Mouse (Mus musculus): ENCODE results near the gene Ltbp1. TPM values are rescaled to one million over a fixed set of nuclear protein-coding genes. Genes with fewer than 3 reads are reported as not detected.
A peak's percentile ranks its signal among the peaks of the same experiment; 100 is the strongest.

The Ltbp1 gene
- polyA plus RNA-seq, 1 experiment from 2014 or later: 30.2 TPM

DNA sequence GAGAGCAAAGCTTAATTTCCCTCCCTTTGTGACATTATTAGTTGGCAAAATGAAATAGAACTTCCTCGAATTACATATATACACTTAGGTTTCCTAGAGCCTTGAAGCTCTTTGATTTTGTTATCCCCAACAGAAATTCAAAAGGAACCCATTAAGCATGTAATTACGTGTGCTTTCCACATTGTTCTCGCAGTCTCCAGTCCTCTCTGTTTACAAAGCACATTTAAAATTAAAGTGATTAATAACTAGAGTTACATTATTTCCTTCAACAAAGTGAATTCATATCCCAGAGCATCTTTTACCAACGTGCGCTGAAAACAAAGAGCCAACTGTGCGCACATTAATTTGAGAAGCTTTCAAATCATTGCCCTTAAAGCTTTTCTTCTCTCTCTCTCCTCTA, 249.5 kb downstream of the Ltbp1 start:
- no peaks in the 10 kb centered on the region for H3K27me3 ChIP-seq (ENCODE audit: insufficient read depth, low read length)
- no peak for ATAC-seq (replicated peaks; ENCODE audit: low FRiP score, low read depth)

DNA sequence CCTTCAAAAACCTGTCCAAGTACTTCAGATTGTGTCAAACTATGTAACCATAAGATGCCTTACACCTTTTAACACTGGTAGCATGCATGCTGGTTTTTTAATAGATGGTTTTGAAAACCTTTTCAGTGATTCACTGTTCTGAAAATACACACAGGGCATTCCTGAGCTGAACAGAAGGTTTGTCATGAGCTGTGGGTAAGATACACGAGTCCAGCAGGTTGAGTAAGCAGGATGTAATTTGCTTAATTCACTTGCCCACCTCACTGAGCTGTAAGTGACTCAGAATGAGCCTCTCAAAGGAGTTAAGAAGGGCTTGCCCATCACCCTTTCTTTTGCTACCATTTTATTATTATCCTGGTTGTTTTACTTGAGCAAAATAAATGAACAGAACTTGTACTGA, 250.6 kb downstream of the Ltbp1 start:
- H3K27me3 ChIP-seq (ENCODE audit: insufficient read depth, low read length): no peaks in the 10 kb centered on the region
- DNase-seq (ENCODE audit: low spot score) (no peak), ATAC-seq (replicated peaks; ENCODE audit: low FRiP score, low read depth) (no peak)
- H3K27ac ChIP-seq: no peak overlapping the region
- no peak overlapping the region for H3K9ac ChIP-seq (ENCODE audit: low read depth, low read length)
- no peak overlapping the region for H3K4me3 ChIP-seq (replicated peaks; ENCODE audit: low read depth, low read length)
- H3K36me3 ChIP-seq (ENCODE audit: insufficient read depth, low read length): no peaks in the 10 kb centered on the region
- no peaks in the 10 kb centered on the region for H3K9me3 ChIP-seq (replicated peaks; ENCODE audit: low read length)
- 37% methylated on average over 1 of the region's 1 CpGs for WGBS
- no peak overlapping the region for H3K4me2 ChIP-seq (ENCODE audit: low read length)
- no peak for TF ChIP-seq CTCF (IDR thresholded peaks at IDR 0.05; ENCODE audit: low read depth)
- H3K4me1 ChIP-seq (replicated peaks; ENCODE audit: insufficient read depth, low read length): no peaks in the 10 kb centered on the region

More for the DNA sequence above, 249.5 kb downstream of the Ltbp1 start:
- 82% methylated on average over 6 of the region's 6 CpGs for WGBS
- no peak overlapping the region for H3K27ac ChIP-seq
- DNase-seq (ENCODE audit: low spot score): no peak
- no peak overlapping the region for H3K4me3 ChIP-seq (replicated peaks; ENCODE audit: low read depth, low read length)
- TF ChIP-seq CTCF (IDR thresholded peaks at IDR 0.05; ENCODE audit: low read depth): no peak
- no peak overlapping the region for H3K4me2 ChIP-seq (ENCODE audit: low read length)
- H3K9me3 ChIP-seq (replicated peaks; ENCODE audit: low read length): no peaks in the 10 kb centered on the region
- H3K9ac ChIP-seq (ENCODE audit: low read depth, low read length): no peak overlapping the region
- no peaks in the 10 kb centered on the region for H3K36me3 ChIP-seq (ENCODE audit: insufficient read depth, low read length)
- no peaks in the 10 kb centered on the region for H3K4me1 ChIP-seq (replicated peaks; ENCODE audit: insufficient read depth, low read length)

DNA sequence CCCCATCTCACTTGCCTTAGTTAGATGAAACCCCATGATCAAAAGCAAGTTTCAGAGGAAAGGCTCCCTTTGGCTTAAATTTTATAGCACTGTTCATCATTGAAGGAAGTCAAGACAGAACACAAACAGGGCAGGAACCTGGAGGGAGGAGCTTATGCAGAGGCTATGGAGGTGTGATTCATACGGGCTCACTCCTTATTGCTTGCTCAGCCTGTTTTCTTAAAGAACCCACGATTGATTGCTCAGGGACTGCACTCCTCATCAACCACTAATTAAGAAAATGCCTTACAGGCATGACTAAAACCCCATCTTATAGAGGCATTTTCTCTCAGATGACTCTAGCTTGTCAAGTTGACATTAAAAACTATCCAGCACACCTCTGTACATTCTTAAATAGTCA, 253.1 kb downstream of the Ltbp1 start:
- Histone ChIP-seq H3K27me3 (ENCODE audit: insufficient read depth, low read length) (no peaks in the 10 kb centered on the region), H3K4me2 (ENCODE audit: low read length) (no peak overlapping the region), H3K9me3 (replicated peaks; ENCODE audit: low read length) (no peaks in the 10 kb centered on the region), H3K27ac (no peak overlapping the region), H3K4me1 (replicated peaks; ENCODE audit: insufficient read depth, low read length) (no peaks in the 10 kb centered on the region), H3K4me3 (replicated peaks; ENCODE audit: low read depth, low read length) (no peak overlapping the region), H3K36me3 (ENCODE audit: insufficient read depth, low read length) (no peaks in the 10 kb centered on the region), H3K9ac (ENCODE audit: low read depth, low read length) (no peak overlapping the region)
- TF ChIP-seq CTCF (IDR thresholded peaks at IDR 0.05; ENCODE audit: low read depth): no peak
- ATAC-seq (replicated peaks; ENCODE audit: low FRiP score, low read depth): no peak
- DNase-seq (ENCODE audit: low spot score): no peak
- 47% methylated on average over 2 of the region's 2 CpGs for WGBS

DNA sequence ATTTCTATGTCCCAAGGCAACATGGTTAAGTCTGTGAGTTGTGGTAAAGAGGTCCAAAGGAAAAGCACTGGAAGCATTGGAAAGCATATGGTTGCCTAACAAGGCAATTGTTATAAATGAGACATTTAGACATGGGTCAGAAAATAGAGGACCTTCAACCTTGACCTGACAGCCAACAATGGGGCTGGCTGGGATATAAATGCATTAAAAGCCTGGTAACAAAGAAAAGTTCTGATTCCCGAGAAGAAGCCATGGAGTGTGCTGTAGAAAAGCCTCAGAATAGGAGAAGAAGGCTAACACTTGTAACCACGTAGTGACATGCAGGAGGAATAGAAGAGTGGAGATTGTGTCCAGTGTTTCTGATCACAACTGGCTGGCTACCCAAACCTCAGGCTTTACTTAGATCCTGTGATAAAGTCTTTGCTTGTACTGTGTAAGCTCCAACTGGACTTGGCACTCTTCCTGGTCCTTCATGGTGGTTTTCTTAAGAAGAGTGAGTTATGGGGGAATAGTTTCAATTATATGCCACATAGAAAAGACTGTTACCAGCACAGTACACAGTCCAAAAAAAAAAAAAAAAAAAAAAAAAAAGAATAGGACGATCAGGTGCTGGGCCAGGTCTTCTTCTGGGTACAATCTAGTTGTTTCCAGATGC, 258.1 kb downstream of the Ltbp1 start:
- 65% methylated on average over 3 of the region's 3 CpGs for WGBS
- DNase-seq (ENCODE audit: low spot score): peak; percentile 26
- Histone ChIP-seq H3K36me3 (ENCODE audit: insufficient read depth, low read length) (no peaks in the 10 kb centered on the region), H3K27me3 (ENCODE audit: insufficient read depth, low read length) (no peaks in the 10 kb centered on the region), H3K4me3 (replicated peaks; ENCODE audit: low read depth, low read length) (no peak overlapping the region), H3K9me3 (replicated peaks; ENCODE audit: low read length) (no peaks in the 10 kb centered on the region), H3K9ac (ENCODE audit: low read depth, low read length) (no peak overlapping the region), H3K27ac (no peak overlapping the region), H3K4me2 (ENCODE audit: low read length) (no peak overlapping the region), H3K4me1 (replicated peaks; ENCODE audit: insufficient read depth, low read length) (no peaks in the 10 kb centered on the region)
- TF ChIP-seq CTCF (IDR thresholded peaks at IDR 0.05; ENCODE audit: low read depth): no peak
- no peak for ATAC-seq (replicated peaks; ENCODE audit: low FRiP score, low read depth)

DNA sequence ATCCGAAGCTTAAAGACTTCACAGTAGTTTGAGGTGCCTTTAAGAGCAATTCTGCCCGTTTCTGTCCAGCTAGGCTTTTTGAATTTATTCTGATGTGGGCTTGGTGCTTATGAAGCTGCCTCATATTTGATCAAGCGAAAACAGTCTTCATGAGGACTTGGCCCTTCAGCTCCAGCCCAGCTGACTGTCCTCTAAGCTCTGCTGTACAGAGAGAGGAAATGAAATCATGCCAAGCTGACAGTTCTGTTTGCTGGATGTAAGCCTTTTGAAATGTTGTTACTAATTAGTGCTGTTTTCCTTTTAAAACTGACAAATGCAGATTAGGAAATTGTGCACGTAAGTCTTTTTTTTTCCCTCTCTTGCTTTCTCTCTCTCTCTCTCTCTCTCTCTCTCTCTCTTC, 263.1 kb downstream of the Ltbp1 start:
- Histone ChIP-seq H3K27me3 (ENCODE audit: insufficient read depth, low read length) (no peaks in the 10 kb centered on the region), H3K4me3 (replicated peaks; ENCODE audit: low read depth, low read length) (no peak overlapping the region), H3K9ac (ENCODE audit: low read depth, low read length) (no peak overlapping the region), H3K4me2 (ENCODE audit: low read length) (no peak overlapping the region), H3K36me3 (ENCODE audit: insufficient read depth, low read length) (no peaks in the 10 kb centered on the region), H3K4me1 (replicated peaks; ENCODE audit: insufficient read depth, low read length) (no peaks in the 10 kb centered on the region), H3K27ac (no peak overlapping the region), H3K9me3 (replicated peaks; ENCODE audit: low read length) (no peaks in the 10 kb centered on the region)
- ATAC-seq (replicated peaks; ENCODE audit: low FRiP score, low read depth) (no peak), DNase-seq (ENCODE audit: low spot score) (peak; percentile 73)
- no peak for TF ChIP-seq CTCF (IDR thresholded peaks at IDR 0.05; ENCODE audit: low read depth)
- WGBS: 68% methylated on average over 4 of the region's 4 CpGs

DNA sequence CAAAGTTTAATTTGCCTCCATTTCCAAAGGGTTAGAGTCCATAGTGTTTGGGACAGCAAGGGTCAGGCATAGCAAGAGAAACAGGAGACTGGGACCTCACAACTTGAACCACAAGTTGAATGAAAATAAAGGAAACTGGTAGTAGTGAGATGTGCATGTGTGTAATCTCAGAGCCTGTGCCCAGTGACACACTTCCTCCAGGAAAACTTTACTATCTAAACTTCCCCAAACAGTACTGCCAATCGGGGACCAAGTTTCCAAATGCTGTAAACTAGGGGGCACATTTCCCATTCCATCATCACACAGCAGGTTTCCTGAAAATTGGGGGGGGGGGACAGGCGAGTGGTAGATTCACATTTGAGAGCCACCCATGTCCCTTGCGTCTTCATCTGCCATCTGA, 267.1 kb downstream of the Ltbp1 start:
- H3K9ac ChIP-seq (ENCODE audit: low read depth, low read length): no peak overlapping the region
- DNase-seq (ENCODE audit: low spot score): no peak
- no peaks in the 10 kb centered on the region for H3K4me1 ChIP-seq (replicated peaks; ENCODE audit: insufficient read depth, low read length)
- WGBS: 86% methylated on average over 3 of the region's 3 CpGs
- H3K36me3 ChIP-seq (ENCODE audit: insufficient read depth, low read length): no peaks in the 10 kb centered on the region
- TF ChIP-seq CTCF (IDR thresholded peaks at IDR 0.05; ENCODE audit: low read depth): no peak
- H3K27ac ChIP-seq: no peak overlapping the region
- no peak overlapping the region for H3K4me3 ChIP-seq (replicated peaks; ENCODE audit: low read depth, low read length)
- no peak for ATAC-seq (replicated peaks; ENCODE audit: low FRiP score, low read depth)
- H3K9me3 ChIP-seq (replicated peaks; ENCODE audit: low read length): no peaks in the 10 kb centered on the region
- no peak overlapping the region for H3K4me2 ChIP-seq (ENCODE audit: low read length)
- no peaks in the 10 kb centered on the region for H3K27me3 ChIP-seq (ENCODE audit: insufficient read depth, low read length)

DNA sequence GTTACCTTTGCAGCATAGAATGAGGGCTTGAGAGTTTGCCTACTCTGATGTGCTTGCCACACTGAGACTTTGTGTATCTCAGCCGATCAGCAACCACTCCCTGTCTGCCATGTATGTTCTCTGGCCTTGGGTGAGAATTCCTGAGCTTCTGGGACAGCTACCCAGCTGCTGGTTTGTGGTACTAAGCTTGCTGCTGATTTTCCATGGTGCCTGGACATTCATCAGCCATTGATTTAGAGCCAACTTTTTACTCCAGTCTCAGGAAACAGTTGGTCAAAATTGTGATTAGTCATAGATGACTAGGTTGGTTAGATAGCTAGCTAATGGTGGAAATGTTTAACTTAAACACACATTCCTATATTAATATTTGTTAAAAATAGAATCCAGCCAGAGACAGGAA, 267.9 kb downstream of the Ltbp1 start:
- WGBS: 88% methylated on average over 1 of the region's 1 CpGs
- H3K4me1 ChIP-seq (replicated peaks; ENCODE audit: insufficient read depth, low read length): no peaks in the 10 kb centered on the region
- no peak overlapping the region for H3K9ac ChIP-seq (ENCODE audit: low read depth, low read length)
- ATAC-seq (replicated peaks; ENCODE audit: low FRiP score, low read depth) (no peak), DNase-seq (ENCODE audit: low spot score) (no peak)
- no peaks in the 10 kb centered on the region for H3K36me3 ChIP-seq (ENCODE audit: insufficient read depth, low read length)
- H3K4me2 ChIP-seq (ENCODE audit: low read length): no peak overlapping the region
- TF ChIP-seq CTCF (IDR thresholded peaks at IDR 0.05; ENCODE audit: low read depth): no peak
- no peaks in the 10 kb centered on the region for H3K27me3 ChIP-seq (ENCODE audit: insufficient read depth, low read length)
- no peak overlapping the region for H3K27ac ChIP-seq
- no peaks in the 10 kb centered on the region for H3K9me3 ChIP-seq (replicated peaks; ENCODE audit: low read length)
- no peak overlapping the region for H3K4me3 ChIP-seq (replicated peaks; ENCODE audit: low read depth, low read length)
